Mouse (Mus musculus) kidney, adult 2 months (tissue): ENCODE measurements around the gene Tmem33. TPM values are rescaled to one million over a fixed set of nuclear protein-coding genes. Genes with fewer than 3 reads are reported as not detected.

Experiments
- DNase-seq: peaks from one replicate; pipeline ENCODE4 v3.0.0; 2021
- H3K27ac ChIP-seq: fragments of 200-500 bp; 2 replicates; pipeline ENCODE4 v1.5.1; 2012; ENCODE audit warnings: low read depth, low read length, control low read depth, inconsistent platforms; ENCODE audit not compliant: insufficient read depth
- H3K27me3 ChIP-seq: fragments of 200-500 bp; replicated peaks from 2 replicates; pipeline ENCODE4 v1.6.1; 2012; ENCODE audit warnings: mild to moderate bottlenecking, moderate library complexity, low read length, inconsistent platforms; ENCODE audit not compliant: control insufficient read depth, insufficient read depth
- H3K36me3 ChIP-seq: fragments of 200-500 bp; 2 replicates; pipeline ENCODE4 v1.6.1; 2012; ENCODE audit warnings: mild to moderate bottlenecking, moderate library complexity, low read length, inconsistent platforms; ENCODE audit not compliant: control insufficient read depth, insufficient read depth
- H3K4me1 ChIP-seq: fragments of 200-500 bp; 2 replicates; pipeline ENCODE4 v1.6.1; 2011; ENCODE audit warnings: low read length; ENCODE audit not compliant: control insufficient read depth, insufficient read depth
- H3K4me3 ChIP-seq: fragments of 200-500 bp; 2 replicates; pipeline ENCODE4 v1.5.1; 2011; ENCODE audit warnings: mild to moderate bottlenecking, low read depth, low read length, control low read depth; ENCODE audit not compliant: insufficient read depth
- CTCF ChIP-seq: fragments of 200-500 bp; conservative IDR thresholded peaks from 2 replicates; pipeline ENCODE4 v1.5.1; 2011; ENCODE audit warnings: low read depth, mild to moderate bottlenecking, control low read depth, low read length, moderate library complexity, mixed read lengths; ENCODE audit not compliant: insufficient read depth, insufficient read length
- POLR2A ChIP-seq: fragments of 200-500 bp; IDR thresholded peaks from one replicate; pipeline ENCODE4 v1.6.1; 2011; ENCODE audit warnings: low read depth, low read length, control low read depth
- WGBS: fragments of 180-500 bp; shearing (Covaris S2); methylation state at CpG from one replicate; pipeline ENCODE4 v1.1.7; 2018; 5-methylcytosine and 5-hydroxymethylcytosine counted together
- polyA plus RNA-seq: library from polyadenylated mRNA; depleted of rRNA; stranded (reverse); fragments of >200 nt; gene quantifications from 2 replicates; pipeline ENCODE4 v1.2.3, GENCODE M21; 2012

The Tmem33 gene
- polyA plus RNA-seq, 1 experiment, result 190 TPM

DNA sequence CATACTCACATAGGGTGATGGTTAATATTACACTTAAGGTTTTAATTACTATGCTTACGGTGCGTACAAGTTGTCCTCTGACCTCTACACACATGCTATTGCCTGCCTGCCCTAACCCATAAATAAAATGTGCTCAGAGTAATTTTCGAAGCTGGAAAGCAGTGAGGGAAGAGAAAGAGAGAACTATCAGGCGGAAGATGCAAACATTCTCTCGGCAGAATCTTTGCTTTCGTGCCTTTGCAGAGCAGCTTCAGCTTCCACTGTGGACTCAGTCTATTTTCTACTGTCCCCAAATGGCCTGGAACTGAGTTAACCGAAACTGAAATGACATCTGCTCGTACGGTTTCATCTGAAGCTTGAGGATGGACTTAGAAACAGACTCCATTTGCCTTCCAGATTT is 1.9 kb upstream of the Tmem33 start:
- Histone ChIP-seq H3K4me3 (no peak overlapping the region), H3K27me3 (no peaks in the 10 kb centered on the region), H3K36me3 (no peaks in the 10 kb centered on the region), H3K27ac (no peak overlapping the region), H3K4me1 (peaks cover 6% of the 10 kb centered on the region; the same call in 1 of the 2 replicates)
- TF ChIP-seq CTCF (no peak), POLR2A (no peak)
- no peak for DNase-seq
- 69% methylated on average over 9 of the region's 9 CpGs for WGBS

DNA sequence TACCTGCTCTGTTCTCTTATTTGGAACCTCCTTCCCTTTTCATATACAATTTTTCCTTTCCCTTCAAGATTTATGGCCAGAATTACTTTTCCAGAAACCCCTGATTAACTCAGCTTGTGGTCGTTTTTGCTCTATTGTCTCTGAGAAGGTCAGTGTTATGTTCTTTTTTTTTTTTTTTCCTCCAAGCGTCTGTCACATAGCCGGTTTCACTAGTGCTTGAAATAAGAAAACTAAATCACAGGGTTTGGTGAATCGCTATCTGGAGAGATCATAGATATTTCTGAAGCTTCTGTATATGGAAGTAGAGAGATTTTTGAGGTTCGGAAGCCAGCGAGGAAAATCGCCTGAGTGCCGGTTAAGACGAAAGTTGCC is 220 bp upstream of the Tmem33 start:
- WGBS, result under 1% methylated on average over 9 of the region's 9 CpGs
- DNase-seq, result no peak
- Histone ChIP-seq H3K27ac (peak overlapping the region; percentile 68; the same call in 1 of the 2 replicates), H3K27me3 (no peaks in the 10 kb centered on the region), H3K4me1 (peaks cover 6% of the 10 kb centered on the region; the same call in 1 of the 2 replicates), H3K36me3 (no peaks in the 10 kb centered on the region; the same call in 1 of the 2 replicates), H3K4me3 (peak overlapping the region; percentile 46)
- TF ChIP-seq CTCF (no peak), POLR2A (no peak)

DNA sequence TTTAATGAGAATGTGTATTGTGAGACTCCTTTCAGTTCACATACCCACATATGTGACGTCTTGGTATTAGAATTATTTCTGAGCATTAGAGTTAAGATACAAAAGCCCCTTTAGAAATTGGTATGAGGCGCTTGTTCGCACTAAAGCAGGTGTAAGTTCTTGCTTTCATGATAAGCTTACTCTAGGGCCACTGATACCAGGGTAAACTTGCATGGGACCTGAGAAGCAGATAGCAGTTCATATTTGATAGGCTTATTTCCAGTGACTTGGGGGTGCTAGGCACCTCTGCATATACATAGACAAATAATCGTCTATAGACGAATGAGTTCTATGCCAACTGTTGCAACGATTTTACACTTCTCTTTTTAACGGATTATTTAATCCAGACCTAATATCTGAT is 2.6 kb downstream of the Tmem33 start:
- no peak for TF ChIP-seq CTCF
- no peak for TF ChIP-seq POLR2A
- peaks cover 6% of the 10 kb centered on the region; the same call in 1 of the 2 replicates for H3K4me1 ChIP-seq
- peaks cover 6% of the 10 kb centered on the region; the same call in 1 of the 2 replicates for H3K36me3 ChIP-seq
- no peak for DNase-seq
- H3K4me3 ChIP-seq, result no peak overlapping the region
- H3K27me3 ChIP-seq, result no peaks in the 10 kb centered on the region
- no peak overlapping the region for H3K27ac ChIP-seq
- 86% methylated on average over 7 of the region's 7 CpGs for WGBS

DNA sequence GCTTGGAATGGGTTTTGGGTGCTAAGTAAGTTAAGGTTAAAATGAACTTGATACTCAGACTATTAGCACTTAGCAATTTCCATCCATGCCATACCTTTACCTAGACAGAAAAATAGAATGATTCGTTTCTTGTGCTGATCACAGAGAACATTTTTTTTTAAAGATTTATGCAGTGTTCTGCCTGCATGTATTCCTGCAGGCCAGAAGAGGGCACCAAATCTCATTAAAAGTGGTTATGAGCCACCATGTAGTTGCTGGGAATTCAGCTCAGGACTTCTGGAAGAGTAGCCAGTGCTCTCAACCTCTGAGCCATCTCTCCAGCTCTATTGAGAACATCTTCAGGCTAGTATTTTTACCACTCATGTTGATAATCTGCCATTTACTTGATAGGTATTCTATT is 5.7 kb downstream of the Tmem33 start:
- no peak for TF ChIP-seq POLR2A
- TF ChIP-seq CTCF, result 0 out of 2 replicates have a peak, but pooled peaks have one; percentile 18
- Histone ChIP-seq H3K4me1 (peaks cover 6% of the 10 kb centered on the region; the same call in 1 of the 2 replicates), H3K27me3 (no peaks in the 10 kb centered on the region), H3K36me3 (peaks cover 6% of the 10 kb centered on the region; the same call in 1 of the 2 replicates), H3K27ac (no peak overlapping the region), H3K4me3 (no peak overlapping the region)
- WGBS, result 88% methylated on average over 1 of the region's 1 CpGs
- peak; percentile 12 for DNase-seq

DNA sequence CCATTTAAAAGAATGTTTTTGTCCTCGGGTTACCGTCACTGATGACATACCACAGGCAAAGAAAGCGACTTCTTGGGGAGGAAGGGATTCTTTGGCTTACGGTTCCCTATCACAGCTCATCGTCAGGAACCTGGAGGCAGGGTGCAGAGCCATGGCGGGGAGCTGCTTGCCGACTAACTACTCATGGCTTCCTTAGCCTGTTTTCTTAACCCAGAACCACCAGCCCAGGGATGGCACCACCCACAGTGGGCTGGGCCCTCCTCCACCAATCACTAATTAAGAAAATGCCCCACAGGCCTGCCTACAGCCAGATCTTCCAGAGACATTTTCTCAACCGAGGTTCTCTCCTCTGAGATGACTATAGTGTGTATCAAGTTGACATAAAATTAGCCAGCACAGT is 8.9 kb downstream of the Tmem33 start:
- H3K4me3 ChIP-seq, result no peak overlapping the region
- no peak for DNase-seq
- no peak for TF ChIP-seq POLR2A
- TF ChIP-seq CTCF, result no peak
- no peak overlapping the region for H3K27ac ChIP-seq
- H3K36me3 ChIP-seq, result peaks cover 6% of the 10 kb centered on the region; the same call in 1 of the 2 replicates
- 91% methylated on average over 8 of the region's 8 CpGs for WGBS
- H3K27me3 ChIP-seq, result no peaks in the 10 kb centered on the region
- no peaks in the 10 kb centered on the region for H3K4me1 ChIP-seq

DNA sequence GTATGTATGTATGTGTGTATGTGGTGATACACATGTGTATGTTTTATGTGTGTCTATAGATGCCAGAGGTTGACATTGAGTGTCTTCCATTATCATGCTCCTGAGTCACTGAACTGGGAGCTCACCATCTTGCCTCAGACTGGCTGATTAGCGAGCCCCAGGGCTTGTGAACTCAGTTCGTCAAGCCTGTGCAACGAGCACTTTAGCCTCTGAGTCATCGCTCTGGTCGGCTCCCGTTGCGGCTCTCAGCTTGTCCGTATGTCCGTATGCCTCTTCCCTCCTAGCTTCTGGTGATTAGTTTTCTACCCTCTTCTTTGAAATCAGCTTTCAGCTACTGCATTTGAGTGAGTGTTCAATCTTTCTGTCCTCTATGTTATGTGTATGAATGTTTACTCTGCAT is 19.0 kb downstream of the Tmem33 start:
- Histone ChIP-seq H3K4me3 (no peak overlapping the region), H3K27me3 (no peaks in the 10 kb centered on the region), H3K36me3 (peaks cover under 1% of the 10 kb centered on the region; the same call in 1 of the 2 replicates), H3K4me1 (no peaks in the 10 kb centered on the region), H3K27ac (no peak overlapping the region)
- no peak for DNase-seq
- TF ChIP-seq CTCF, result no peak
- no peak for TF ChIP-seq POLR2A
- 94% methylated on average over 9 of the region's 9 CpGs for WGBS

DNA sequence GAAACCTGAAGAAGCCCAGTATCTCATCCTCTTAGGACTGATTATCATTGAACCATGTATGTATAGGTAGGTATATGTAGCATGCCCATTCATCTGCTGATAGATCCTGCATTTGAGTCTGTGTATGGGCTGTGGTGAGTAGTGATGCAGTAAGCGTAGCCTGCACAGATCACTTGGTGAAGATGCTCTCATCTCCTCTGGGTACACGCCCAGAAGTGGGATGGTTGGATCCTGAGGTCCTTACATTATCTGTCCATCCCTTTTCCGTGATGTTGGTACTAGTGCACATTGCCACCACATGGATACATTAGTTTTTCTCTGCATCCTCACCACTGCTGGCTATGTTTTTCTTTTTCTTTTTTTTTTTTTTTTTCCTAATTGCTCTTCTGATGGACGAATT is 19.5 kb downstream of the Tmem33 start:
- H3K4me1 ChIP-seq, result no peaks in the 10 kb centered on the region
- H3K36me3 ChIP-seq, result peaks cover 3% of the 10 kb centered on the region; the same call in 1 of the 2 replicates
- 91% methylated on average over 4 of the region's 4 CpGs for WGBS

More for the DNA sequence above, 19.5 kb downstream of the Tmem33 start:
- no peaks in the 10 kb centered on the region for H3K27me3 ChIP-seq
- no peak for DNase-seq
- no peak for TF ChIP-seq POLR2A
- TF ChIP-seq CTCF, result no peak
- no peak overlapping the region for H3K27ac ChIP-seq
- no peak overlapping the region for H3K4me3 ChIP-seq
